Mouse (Mus musculus) hindbrain, embryonic 15.5 days (tissue): ENCODE results near the gene Kdm6b. TPM values are rescaled to one million over a fixed set of nuclear protein-coding genes. Genes with fewer than 3 reads are reported as not detected.
A peak's percentile ranks its signal among the peaks of the same experiment; 100 is the strongest.

Experiments
- ATAC-seq: fragments of 200-750 bp; cut with Nextera tagmentation; 2 replicates; pipeline ENCODE4 v1.8.0; 2017; ENCODE audit warnings: low read depth, moderate number of reproducible peaks, moderate TSS enrichment; ENCODE audit not compliant: low FRiP score
- H3K27ac ChIP-seq: fragments of 300-500 bp; sonication (generic); replicated peaks from 2 replicates; pipeline ENCODE4 v1.5.1; 2015; ENCODE audit warnings: mild to moderate bottlenecking, inconsistent platforms
- H3K27me3 ChIP-seq: fragments of 300-500 bp; sonication (generic); 2 replicates; pipeline ENCODE4 v1.6.1; 2015; ENCODE audit warnings: control low read depth, inconsistent platforms
- H3K36me3 ChIP-seq: fragments of 300-500 bp; sonication (generic); 2 replicates; pipeline ENCODE4 v1.6.1; 2015; ENCODE audit warnings: control low read depth, inconsistent platforms
- H3K4me1 ChIP-seq: fragments of 300-500 bp; sonication (generic); replicated peaks from 2 replicates; pipeline ENCODE4 v1.6.1; 2015; ENCODE audit warnings: control low read depth, inconsistent platforms
- H3K4me2 ChIP-seq: fragments of 300-500 bp; sonication (generic); 2 replicates; pipeline ENCODE4 v1.6.1; 2015; ENCODE audit warnings: moderate library complexity, mild to moderate bottlenecking, inconsistent platforms
- H3K4me3 ChIP-seq: fragments of 300-500 bp; sonication (generic); 2 replicates; pipeline ENCODE4 v1.5.1; 2015; ENCODE audit warnings: mild to moderate bottlenecking, inconsistent platforms
- H3K9ac ChIP-seq: fragments of 300-500 bp; sonication (generic); 2 replicates; pipeline ENCODE4 v1.6.1; 2015; ENCODE audit warnings: inconsistent platforms
- H3K9me3 ChIP-seq: fragments of 300-500 bp; sonication (generic); 2 replicates; pipeline ENCODE4 v1.6.1; 2016; ENCODE audit warnings: control low read depth, inconsistent platforms
- WGBS: fragments of 180-500 bp; shearing (Covaris S2); methylation state at CpG from one replicate; pipeline ENCODE4 v1.1.7; 2015; 5-methylcytosine and 5-hydroxymethylcytosine counted together
- polyA plus RNA-seq: library from polyadenylated mRNA; unstranded; fragments of >200 nt; fragmentation: Nextera tagmentation; extraction: Ambion mirVana; gene quantifications from 2 replicates; pipeline ENCODE4 v1.2.1, GENCODE M21; 2015

Gene Kdm6b
- 33.7 and 34.9 TPM in 2 replicates for polyA plus RNA-seq

DNA sequence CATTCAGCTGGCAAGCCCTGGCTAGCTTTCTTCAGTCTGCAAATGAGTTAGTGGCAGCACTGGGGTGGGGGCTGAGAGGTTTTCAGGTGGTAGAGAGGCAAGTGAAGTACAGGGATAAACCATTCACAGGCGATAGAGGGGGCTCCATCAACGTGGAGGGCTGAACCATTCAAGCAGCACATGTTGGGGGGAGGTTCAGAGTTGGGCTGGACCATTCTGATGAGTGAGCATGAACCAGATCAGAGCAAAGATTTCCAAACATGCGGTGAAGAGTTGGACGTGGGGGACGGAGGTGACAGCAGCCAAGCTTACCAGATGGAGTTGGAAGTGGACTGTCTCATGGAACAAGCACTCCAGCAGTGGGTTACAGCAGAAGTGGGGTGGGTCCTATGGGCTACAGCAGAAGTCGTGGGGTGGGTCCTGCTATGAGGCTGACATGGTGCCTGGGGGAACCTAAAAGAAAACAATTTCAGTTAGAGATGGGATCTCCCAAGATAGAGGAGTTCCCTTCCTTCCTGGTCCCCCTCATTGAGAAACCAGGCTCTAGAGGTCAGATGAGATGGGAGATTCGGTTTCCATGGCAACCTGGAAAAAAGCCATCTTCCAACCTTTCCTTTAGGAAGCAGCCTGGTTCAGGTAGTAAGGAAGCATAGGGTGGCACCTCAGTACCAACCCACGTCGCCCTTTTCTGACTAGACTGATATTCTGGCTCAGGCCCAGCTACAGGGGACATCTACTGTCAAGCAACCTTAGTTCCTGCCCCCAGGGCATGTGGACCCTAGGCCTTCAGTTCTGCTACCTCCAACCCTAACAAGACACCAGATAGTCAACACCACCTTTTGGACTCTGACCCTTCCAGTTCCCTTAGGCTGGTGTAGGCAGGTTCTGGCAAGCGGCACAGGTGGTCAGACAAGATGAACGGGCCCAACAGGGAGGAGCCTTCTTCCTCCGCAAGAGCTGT, at the start of gene Kdm6b:
Gene Kdm6b (minus strand): TSS at position 455 of the 961 bp plus-strand sequence.
- whole genome bisulfite sequencing: 29% methylated on average over 12 of the region's 12 CpGs
- Histone ChIP-seq H3K27ac (peak within 1 kb of the TSS; percentile 98), H3K27me3 (no peaks in the 10 kb centered on the region), H3K9ac (peak within 1 kb of the TSS; percentile 73), H3K9me3 (no peaks in the 10 kb centered on the region), H3K4me3 (peak within 1 kb of the TSS; percentile 65), H3K36me3 (peaks cover 9% of the 10 kb centered on the region; the same call in 1 of the 2 replicates), H3K4me1 (peaks cover 74% of the 10 kb centered on the region), H3K4me2 (peak within 1 kb of the TSS; percentile 96)
- no peak for ATAC-seq

DNA sequence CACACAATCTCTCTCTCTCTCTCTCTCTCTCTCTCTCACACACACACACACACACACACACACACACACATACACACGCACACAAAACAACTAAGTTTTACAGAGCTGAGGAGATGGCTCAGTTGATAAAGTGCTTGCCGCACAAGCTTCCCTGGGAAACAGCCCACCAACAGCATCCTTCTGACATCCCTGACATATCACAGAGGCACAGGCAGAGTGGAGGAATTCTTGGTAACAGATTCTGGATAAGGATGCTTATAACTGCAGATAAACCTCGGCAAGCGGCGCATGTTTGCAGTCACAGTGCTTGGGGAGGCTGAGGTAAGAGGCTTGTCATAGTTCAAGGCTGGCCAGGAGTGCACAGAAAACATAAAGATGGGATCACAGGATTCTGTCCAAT, 48.1 kb upstream of the Kdm6b start:
- Histone ChIP-seq H3K4me3 (no peak overlapping the region), H3K9me3 (no peaks in the 10 kb centered on the region), H3K4me1 (peaks cover 11% of the 10 kb centered on the region), H3K27me3 (no peaks in the 10 kb centered on the region), H3K9ac (no peak overlapping the region), H3K36me3 (no peaks in the 10 kb centered on the region), H3K4me2 (no peak overlapping the region), H3K27ac (no peak overlapping the region)
- WGBS: 82% methylated on average over 5 of the region's 5 CpGs
- ATAC-seq: no peak

DNA sequence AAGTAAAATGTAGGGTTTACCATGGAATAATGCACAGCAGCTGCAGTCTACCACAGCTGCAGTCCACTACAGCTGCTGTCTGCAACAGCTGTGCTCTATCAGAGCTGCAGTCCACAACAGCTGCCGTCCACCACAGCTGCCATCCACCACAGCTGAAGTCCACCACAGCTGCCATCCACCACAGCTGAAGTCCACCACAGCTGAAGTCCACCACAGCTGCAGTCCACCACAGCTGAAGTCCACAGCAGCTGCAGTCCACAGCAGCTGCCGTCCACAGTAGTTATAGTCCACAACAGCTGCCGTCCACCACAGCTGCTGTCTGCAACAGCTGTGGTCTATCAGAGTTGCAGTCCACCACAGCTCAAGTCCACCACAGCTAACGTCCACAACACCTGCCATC, 46.4 kb upstream of the Kdm6b start:
- no peak overlapping the region for H3K27ac ChIP-seq
- H3K27me3 ChIP-seq: no peaks in the 10 kb centered on the region
- H3K4me2 ChIP-seq: no peak overlapping the region
- no peaks in the 10 kb centered on the region for H3K9me3 ChIP-seq
- no peak for ATAC-seq
- WGBS: 79% methylated on average over 4 of the region's 4 CpGs
- H3K4me3 ChIP-seq: no peak overlapping the region
- no peak overlapping the region for H3K9ac ChIP-seq
- no peaks in the 10 kb centered on the region for H3K36me3 ChIP-seq
- H3K4me1 ChIP-seq: peaks cover 12% of the 10 kb centered on the region

DNA sequence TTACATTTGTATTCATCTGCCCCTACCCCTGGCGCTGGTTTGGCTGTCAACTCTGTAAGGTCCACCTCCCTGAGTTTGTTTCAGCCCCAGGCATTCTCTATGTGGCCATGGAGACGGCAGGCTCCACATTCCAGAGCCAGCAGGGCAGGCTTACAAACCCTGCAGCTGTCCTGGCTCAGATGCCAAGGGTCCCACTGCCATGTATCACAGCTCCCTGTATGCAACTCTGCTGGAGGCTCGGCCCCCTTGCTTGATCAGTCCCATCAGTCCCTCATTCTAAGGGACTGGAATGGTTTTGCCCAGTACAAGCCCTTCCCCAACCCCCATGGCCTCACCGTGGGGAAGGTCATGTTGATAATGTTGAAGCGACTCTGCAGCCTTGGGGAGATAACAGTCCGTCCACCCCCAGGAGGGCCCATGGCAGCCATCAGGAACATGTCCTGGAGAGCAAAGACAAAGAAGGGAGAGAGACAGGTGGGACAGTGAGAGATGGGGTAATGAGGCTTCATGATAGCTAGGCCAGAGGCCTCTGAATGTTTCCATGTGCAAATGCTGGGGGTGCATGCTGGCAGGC, 43.6 kb upstream of the Kdm6b start:
- peak; percentile 87 for ATAC-seq
- H3K9me3 ChIP-seq: no peaks in the 10 kb centered on the region
- no peak overlapping the region for H3K9ac ChIP-seq
- H3K36me3 ChIP-seq: no peaks in the 10 kb centered on the region
- H3K4me3 ChIP-seq: no peak overlapping the region
- no peaks in the 10 kb centered on the region for H3K27me3 ChIP-seq
- no peak overlapping the region for H3K4me2 ChIP-seq
- H3K4me1 ChIP-seq: peaks cover 14% of the 10 kb centered on the region
- H3K27ac ChIP-seq: peak overlapping the region; percentile 60; the same call in 1 of the 2 replicates
- WGBS: 10% methylated on average over 6 of the region's 6 CpGs

DNA sequence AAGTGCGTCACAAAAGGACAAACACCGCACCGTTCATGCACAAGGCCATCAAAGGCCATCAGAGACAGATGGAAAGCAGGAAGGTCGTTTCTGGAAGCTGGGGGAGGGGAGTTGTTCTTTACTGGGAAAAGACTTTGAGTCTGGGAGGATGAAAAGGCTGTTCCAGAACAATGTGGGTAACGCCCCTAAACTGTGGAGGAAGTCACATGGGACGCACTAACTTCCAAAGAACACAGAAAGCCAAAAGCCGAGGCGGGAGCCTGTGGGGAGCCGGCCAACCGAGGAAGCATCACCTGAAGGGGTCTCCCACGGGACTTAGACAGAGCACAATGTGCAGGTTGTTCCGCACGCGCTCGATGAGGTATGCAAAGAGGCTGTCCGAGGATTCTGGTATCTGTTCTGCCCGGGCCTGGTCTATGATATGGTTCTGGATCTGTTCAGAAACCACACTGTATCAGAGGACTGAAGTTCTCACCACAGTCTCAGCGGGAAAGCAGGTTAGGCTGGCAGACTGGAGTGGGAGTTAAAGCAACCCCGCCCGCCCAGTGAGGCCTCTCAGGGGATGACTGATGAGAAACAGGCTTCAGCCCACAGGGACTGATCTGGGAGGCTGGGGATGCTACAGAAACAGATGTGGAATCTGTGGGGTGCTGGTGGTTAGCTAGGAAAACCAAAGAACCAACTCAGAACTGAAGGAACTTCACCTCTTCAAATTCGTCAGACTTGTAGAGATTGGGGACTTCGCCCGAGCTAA, 38.8 kb upstream of the Kdm6b start:
- Histone ChIP-seq H3K4me1 (peaks cover 14% of the 10 kb centered on the region), H3K4me2 (no peak overlapping the region), H3K9me3 (no peaks in the 10 kb centered on the region), H3K36me3 (no peaks in the 10 kb centered on the region), H3K27me3 (no peaks in the 10 kb centered on the region), H3K9ac (no peak overlapping the region), H3K27ac (no peak overlapping the region), H3K4me3 (no peak overlapping the region)
- WGBS: 54% methylated on average over 23 of the region's 23 CpGs
- ATAC-seq: no peak

DNA sequence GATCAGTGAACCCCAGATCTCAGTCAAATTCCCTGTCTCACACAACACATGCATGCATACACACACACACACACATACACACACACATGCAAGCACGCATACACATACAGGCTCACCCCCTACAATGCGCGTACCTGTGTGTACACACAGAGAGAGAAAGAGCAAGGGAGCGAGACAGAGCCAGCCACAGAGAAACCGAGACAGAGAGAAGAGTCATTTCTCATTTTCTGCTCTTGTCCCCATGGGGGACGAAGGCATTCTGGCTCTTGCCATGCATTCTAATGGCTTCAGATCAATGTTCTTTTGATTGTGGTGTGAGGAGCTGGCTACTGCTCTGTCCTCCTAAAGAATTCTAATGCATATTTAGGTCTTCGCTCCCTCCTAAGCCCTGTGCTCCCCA, 33.8 kb upstream of the Kdm6b start:
- no peak for ATAC-seq
- Histone ChIP-seq H3K4me3 (no peak overlapping the region), H3K9ac (no peak overlapping the region), H3K9me3 (no peaks in the 10 kb centered on the region), H3K4me1 (peaks cover 11% of the 10 kb centered on the region; the same call in 1 of the 2 replicates), H3K36me3 (no peaks in the 10 kb centered on the region), H3K27me3 (no peaks in the 10 kb centered on the region), H3K4me2 (no peak overlapping the region), H3K27ac (peak overlapping the region; percentile 25; the same call in 1 of the 2 replicates)
- 62% methylated on average over 7 of the region's 7 CpGs for WGBS

DNA sequence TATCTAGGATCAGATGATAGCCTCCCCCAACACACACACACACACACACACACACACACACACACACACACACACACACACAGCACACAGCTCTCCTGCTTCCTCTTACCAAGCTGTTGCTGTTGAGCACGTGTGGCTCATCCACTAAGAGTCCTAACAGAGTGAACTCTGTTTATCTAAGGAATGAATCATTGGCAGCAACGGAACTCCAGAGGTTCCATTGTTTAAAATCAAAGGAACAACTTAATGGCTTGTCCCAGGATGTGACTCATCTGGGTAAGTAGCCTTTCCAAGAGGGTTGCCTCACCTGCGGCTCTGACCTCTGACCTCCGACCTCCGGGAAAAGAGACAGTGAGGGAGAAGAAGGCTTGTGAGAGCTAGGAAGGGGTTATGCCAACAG, 29.9 kb upstream of the Kdm6b start:
- 50% methylated on average over 5 of the region's 5 CpGs for WGBS

DNA sequence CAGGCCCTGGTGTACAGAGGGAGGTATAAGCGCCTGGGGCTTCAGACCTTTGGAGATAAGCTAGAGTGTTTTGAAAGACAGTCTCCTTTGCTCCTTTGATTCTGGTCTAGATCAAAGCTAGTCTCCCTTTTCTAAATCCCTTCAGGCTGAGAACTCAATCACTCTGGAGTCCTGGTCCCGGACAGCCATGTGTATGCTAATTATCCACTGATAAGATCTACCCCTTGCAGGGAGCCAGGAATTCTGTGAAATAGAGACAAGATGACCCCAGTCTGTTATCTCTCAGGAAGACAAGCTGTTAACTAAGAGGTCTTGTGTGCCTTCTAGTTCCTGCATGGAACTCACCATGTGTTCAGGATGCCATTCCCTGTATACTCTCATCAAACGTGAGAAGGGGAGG, 23.8 kb upstream of the Kdm6b start:
- Histone ChIP-seq H3K9me3 (no peaks in the 10 kb centered on the region), H3K4me2 (no peak overlapping the region), H3K36me3 (no peaks in the 10 kb centered on the region), H3K9ac (no peak overlapping the region), H3K4me3 (no peak overlapping the region), H3K4me1 (peaks cover 4% of the 10 kb centered on the region), H3K27me3 (no peaks in the 10 kb centered on the region), H3K27ac (no peak overlapping the region)
- WGBS: 53% methylated on average over 3 of the region's 3 CpGs
- ATAC-seq: no peak

More for the DNA sequence above, 29.9 kb upstream of the Kdm6b start:
- Histone ChIP-seq H3K36me3 (no peaks in the 10 kb centered on the region), H3K4me3 (no peak overlapping the region), H3K4me1 (peaks cover 7% of the 10 kb centered on the region; the same call in 1 of the 2 replicates), H3K4me2 (no peak overlapping the region), H3K27me3 (no peaks in the 10 kb centered on the region), H3K9me3 (no peaks in the 10 kb centered on the region), H3K9ac (no peak overlapping the region), H3K27ac (no peak overlapping the region)
- no peak for ATAC-seq

DNA sequence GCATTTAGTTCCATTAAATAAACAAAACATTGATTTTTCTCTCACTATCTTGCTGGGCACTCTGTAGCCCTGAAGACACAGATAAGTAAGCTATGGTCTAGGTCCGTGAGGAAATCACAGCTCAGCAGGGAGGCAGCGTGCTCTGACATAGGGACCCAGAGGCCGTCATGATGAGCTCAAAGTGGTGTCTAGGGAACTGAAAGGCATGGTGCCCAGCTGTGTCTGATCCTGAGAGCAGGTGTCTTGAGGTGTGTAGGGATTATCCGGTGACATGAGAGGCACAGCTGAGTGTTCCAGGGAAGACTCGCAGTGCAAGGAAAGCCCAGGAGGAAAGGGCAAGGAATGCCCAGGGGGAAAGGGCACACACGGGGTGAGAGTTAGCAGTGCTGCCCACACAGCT, 19.7 kb upstream of the Kdm6b start:
- Histone ChIP-seq H3K4me1 (peaks cover 6% of the 10 kb centered on the region), H3K9ac (no peak overlapping the region)
- WGBS: 60% methylated on average over 6 of the region's 6 CpGs

DNA sequence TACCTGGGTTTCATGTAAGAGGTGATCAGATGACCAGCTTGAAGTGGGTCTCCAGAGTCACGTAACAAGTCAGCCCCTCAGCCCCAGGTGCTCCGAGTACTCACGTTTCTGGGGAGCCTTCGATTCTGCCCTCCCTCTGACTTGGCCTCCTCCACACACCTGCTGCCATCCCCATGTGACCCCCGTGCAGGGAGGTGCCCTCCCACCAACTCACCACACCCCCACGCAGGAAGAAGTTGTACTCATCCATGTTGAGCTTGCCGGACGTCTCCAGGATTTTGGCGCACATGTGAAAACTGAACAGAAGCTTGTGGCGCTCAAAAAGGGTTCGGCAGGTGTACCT, 19.1 kb upstream of the Kdm6b start:
- 0 out of 2 replicates have a peak, but pooled peaks have one; percentile 13 for ATAC-seq
- no peaks in the 10 kb centered on the region for H3K27me3 ChIP-seq
- H3K9me3 ChIP-seq: no peaks in the 10 kb centered on the region
- WGBS: 80% methylated on average over 11 of the region's 11 CpGs
- H3K9ac ChIP-seq: no peak overlapping the region
- no peak overlapping the region for H3K4me3 ChIP-seq
- peaks cover 6% of the 10 kb centered on the region for H3K4me1 ChIP-seq
- no peak overlapping the region for H3K4me2 ChIP-seq
- H3K27ac ChIP-seq: no peak overlapping the region
- no peaks in the 10 kb centered on the region for H3K36me3 ChIP-seq

More for the DNA sequence above, 19.7 kb upstream of the Kdm6b start:
- Histone ChIP-seq H3K9me3 (no peaks in the 10 kb centered on the region), H3K27me3 (no peaks in the 10 kb centered on the region), H3K4me3 (no peak overlapping the region), H3K4me2 (no peak overlapping the region), H3K36me3 (no peaks in the 10 kb centered on the region), H3K27ac (no peak overlapping the region)
- ATAC-seq: no peak

DNA sequence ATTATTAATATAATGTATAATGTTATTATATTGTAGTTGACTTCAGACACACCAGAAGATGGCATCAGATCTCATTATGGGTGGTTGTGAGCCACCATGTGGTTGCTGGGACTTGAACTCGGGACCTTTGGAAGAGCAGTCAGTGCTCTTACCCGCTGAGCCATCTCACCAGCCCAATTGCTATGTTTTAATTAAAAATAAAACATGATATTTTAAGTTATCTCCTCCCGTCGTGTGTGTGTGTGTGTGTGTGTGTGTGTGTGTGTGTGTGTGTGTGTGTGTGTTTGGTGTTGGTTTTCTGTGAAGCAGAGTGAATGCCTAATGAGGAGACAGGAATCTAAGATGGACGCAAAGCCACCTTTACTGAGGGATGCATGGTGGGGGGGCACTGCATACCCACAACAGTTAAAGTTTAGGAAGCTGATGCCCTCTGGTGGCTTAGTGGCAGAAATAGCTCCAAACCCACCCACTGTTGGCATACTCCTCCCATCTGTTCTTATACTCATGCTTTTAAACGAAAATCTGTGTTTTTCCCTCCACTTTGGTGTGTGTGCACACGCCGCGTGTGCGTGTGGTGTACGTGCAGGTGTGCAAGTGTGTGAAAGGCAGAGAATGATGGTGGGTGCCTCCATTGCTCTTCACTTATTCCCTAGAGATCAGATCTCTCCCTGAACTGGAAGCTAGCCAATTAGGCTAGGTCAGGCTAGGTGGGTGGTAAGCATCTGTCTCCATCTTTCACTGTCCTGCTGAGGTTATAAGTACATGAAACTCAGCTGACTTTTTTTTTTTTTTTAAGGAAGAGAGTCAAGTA, 18.6 kb upstream of the Kdm6b start:
- Histone ChIP-seq H3K4me1 (peaks cover 6% of the 10 kb centered on the region), H3K27ac (no peak overlapping the region), H3K4me2 (peak overlapping the region; percentile 23; the same call in 1 of the 2 replicates), H3K27me3 (no peaks in the 10 kb centered on the region), H3K36me3 (no peaks in the 10 kb centered on the region), H3K4me3 (no peak overlapping the region), H3K9me3 (no peaks in the 10 kb centered on the region), H3K9ac (no peak overlapping the region)
- 35% methylated on average over 11 of the region's 11 CpGs for WGBS
- peak; percentile 88 for ATAC-seq
